Mouse (Mus musculus): ENCODE results near the gene Atxn7l1. TPM values are rescaled to one million over a fixed set of nuclear protein-coding genes. Genes with fewer than 3 reads are reported as not detected.
A peak's percentile ranks its signal among the peaks of the same experiment; 100 is the strongest.
"Not testable (repeated sequence)": the region's sequence is repeated elsewhere in the genome, so short reads cannot be mapped to it uniquely, and the experiment has no call there.

Atxn7l1 gene
- total RNA-seq, 2 experiments from 2014 or later = 13.9 to 15.4 TPM

DNA sequence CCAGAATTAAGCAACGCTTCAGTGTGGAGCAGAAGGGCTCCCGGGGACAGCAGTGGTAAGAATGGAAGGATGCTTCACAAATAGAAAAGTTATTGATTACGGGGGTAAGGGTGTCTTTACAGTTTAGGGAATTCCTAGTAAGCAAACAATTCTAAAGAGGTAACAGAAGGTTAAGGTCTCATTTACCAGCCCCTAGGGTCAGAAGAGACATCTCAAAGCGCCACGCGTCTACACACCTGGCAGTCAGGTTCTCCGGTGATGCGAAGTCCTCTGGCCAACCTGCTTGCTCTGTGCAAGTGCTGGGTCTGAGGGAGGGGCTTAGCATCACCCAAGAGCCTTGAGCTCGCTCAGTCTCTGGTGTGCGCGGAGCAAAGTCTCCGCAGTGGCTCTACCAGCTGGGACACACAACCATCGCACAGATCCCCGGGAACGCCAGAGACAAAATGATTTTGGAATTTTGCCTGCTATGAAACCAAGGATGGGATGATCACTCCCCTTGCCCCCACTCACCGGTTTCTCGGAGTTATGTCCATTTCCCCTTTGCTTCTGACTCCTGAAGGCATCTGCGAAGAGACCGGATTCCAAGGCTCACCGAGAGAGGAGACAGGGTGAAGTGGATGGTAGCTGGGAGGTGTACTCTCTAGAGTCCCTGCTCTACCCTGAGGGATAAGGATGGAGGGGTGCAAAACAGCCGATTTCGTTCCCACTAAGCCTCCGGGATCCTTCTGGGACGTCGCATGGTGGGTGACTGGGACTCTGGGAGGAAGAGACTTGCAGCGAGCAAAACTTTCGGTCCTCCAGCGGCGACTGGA lies 665 bp upstream of the Atxn7l1 start:
- DNase-seq = no peak
- intact Hi-C loops (cut with DNase I; ENCODE audit: low total_unique reads) = loop anchor here (10.0 kb wide), 1 partner anchor 108 kb away; no protein-coding TSS in a partner anchor

- DNase-seq = no peak
- intact Hi-C loops (cut with DNase I; ENCODE audit: low total_unique reads) = loop anchor here (10.0 kb wide), 1 partner anchor 105 kb away; no protein-coding TSS in a partner anchor
Observed at GRCm38 (mm10) chr12:33149544-33150190, 2.2 kb downstream of the Atxn7l1 start.

GRCm38 (mm10) chr12:33153131-33153530 lies 5.6 kb downstream of the Atxn7l1 start:
- intact Hi-C loops (cut with DNase I; ENCODE audit: low total_unique reads) = no loop called here
- no peak for DNase-seq

- no peak for DNase-seq
- intact Hi-C loops (cut with DNase I; ENCODE audit: low total_unique reads) = no loop called here
Observed at GRCm38 (mm10) chr12:33153850-33154249, 6.4 kb downstream of the Atxn7l1 start.

DNA sequence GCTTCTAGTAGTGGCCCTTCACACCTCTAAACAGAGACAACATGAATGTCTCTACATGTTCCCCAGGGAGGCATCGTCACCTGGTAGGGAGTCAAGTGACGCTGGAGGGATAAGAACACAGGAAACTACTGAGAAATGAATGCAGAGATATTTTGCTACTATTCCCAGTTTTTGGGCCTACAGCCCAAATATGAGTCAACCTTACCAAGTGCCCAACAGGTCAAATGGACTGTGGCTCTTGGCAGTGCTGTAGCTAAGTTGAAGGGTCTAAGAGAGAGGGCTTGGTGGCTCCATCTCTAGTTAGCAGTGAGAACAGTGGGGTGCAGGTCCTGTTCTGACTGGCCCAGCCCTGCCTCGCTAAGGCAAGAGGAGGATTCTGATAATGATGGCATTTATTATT lies 7.2 kb downstream of the Atxn7l1 start:
- no peak for DNase-seq
- intact Hi-C loops (cut with DNase I; ENCODE audit: low total_unique reads) = no loop called here

DNA sequence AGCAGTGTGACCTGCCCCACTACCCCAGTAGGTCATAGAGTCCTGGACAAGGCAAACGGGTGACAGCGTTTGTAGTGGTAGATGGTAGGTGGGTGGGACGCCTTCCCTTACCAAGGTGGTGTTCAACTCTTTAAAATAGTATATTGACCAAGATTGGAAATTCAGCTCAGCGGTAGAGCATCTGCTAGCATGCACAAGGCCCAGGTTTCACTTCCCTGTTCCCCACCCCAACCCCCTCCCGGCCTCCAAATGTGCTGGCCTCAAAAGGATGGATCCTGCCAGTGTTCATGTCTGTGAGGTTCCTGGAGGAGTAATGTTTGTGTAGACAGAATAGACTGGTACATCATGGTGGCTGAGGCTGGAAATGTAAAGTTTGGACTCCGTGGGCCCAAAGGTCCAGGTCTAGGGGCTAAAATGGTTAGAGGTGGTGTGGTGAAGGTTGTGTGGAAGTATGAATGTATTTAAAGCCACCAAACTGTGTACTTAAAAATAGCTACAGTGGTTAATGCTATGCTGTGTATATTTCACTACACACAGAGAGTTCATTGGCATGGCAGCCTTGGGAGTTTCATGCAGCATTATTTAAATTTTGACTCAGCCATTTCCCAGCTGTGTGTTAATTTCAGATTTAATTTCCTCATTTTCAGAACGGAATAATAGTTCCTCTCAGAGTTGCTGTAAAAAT lies 9.0 kb downstream of the Atxn7l1 start:
- DNase-seq = no peak
- intact Hi-C loops (cut with DNase I; ENCODE audit: low total_unique reads) = no loop called here

DNA sequence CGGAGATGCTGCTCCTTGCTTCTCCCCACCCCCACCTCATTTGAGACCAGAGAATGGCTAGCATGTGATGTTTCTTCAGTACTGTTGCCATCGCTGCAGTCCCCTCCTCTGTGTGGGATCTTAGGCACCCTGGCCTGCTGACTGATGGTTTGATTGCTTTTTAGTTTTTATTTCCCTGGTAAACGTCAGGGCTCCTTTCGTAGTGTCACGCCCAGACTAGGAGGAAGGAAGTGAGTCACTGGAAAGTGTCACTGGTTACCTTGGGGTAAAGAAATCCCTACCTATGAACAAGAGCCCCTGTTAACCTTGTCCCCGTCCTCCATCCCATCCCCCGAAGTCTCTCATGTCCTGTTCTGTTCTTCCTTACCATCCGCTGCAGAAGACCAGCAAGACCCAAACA lies 10.8 kb downstream of the Atxn7l1 start:
- no peak for DNase-seq
- intact Hi-C loops (cut with DNase I; ENCODE audit: low total_unique reads) = no loop called here

- DNase-seq = no peak
- intact Hi-C loops (cut with DNase I; ENCODE audit: low total_unique reads) = no loop called here
Observed at GRCm38 (mm10) chr12:33160406-33160805, 12.9 kb downstream of the Atxn7l1 start.

- intact Hi-C loops (cut with DNase I; ENCODE audit: low total_unique reads) = no loop called here
- peak; percentile 27 for DNase-seq
Observed at GRCm38 (mm10) chr12:33162541-33162940, 15.0 kb downstream of the Atxn7l1 start.

DNA sequence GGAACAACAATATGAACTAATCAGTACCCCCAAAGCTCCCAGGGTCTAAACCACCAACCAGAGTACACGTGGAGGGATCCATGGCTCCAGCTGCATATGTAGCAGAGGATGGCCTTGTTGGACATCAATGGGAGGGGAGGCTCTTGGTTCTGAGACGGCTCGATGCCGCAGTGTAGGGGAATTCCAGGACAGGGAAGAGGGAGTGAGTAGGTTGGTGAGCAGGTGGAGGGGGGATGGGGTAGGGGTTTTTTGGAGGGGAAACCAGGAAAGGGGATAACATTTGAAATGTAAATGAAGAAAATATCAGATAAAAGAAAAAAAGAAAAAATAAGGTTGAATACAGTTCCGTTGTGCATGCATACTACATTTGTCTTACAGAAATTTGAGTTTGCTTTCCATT lies 16.5 kb downstream of the Atxn7l1 start:
- intact Hi-C loops (cut with DNase I; ENCODE audit: low total_unique reads); DNase-seq: not testable (repeated sequence)

DNA sequence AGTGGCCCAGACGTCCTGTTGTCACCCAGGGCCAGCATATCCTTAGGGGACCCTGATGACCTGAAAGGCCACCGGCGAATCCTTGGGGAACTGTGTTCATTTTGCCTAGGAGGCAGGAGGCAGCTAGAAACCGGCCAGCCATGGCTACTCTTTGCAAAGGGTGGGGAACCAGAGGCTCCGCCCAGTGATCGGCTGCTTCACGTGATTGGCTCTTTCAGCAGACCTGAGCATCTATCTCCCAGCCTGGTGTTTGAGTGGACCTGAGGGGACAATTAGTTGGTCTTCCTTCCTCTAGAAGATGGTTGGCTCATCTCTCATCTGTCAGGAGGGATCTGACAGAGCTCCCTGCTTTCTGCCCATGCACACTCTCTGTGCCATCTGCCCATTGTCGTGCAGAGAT lies 19.2 kb downstream of the Atxn7l1 start:
- intact Hi-C loops (cut with DNase I; ENCODE audit: low total_unique reads) = no loop called here
- DNase-seq = no peak

GRCm38 (mm10) chr12:33167545-33167944 lies 20.1 kb downstream of the Atxn7l1 start:
- intact Hi-C loops (cut with DNase I; ENCODE audit: low total_unique reads) = no loop called here
- DNase-seq = no peak

DNA sequence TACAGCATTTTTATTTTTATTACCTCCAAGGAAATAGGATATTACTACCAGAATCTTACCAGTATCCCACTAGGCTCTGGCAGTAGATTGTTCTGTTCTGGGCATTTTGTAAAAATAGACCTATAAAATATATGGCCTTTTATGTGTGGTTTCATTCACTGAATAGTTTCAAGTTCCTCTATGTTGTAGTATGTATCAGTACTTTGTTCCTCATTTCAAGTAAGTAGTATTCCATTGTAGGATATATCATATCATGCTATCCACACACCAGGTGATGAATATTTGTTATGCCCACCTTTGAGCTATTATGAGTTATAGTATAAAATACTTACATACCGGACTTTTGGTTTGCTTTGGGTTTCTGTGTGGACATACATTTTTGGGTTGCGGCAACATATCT lies 21.0 kb downstream of the Atxn7l1 start:
- DNase-seq = no peak
- intact Hi-C loops (cut with DNase I; ENCODE audit: low total_unique reads) = no loop called here

DNA sequence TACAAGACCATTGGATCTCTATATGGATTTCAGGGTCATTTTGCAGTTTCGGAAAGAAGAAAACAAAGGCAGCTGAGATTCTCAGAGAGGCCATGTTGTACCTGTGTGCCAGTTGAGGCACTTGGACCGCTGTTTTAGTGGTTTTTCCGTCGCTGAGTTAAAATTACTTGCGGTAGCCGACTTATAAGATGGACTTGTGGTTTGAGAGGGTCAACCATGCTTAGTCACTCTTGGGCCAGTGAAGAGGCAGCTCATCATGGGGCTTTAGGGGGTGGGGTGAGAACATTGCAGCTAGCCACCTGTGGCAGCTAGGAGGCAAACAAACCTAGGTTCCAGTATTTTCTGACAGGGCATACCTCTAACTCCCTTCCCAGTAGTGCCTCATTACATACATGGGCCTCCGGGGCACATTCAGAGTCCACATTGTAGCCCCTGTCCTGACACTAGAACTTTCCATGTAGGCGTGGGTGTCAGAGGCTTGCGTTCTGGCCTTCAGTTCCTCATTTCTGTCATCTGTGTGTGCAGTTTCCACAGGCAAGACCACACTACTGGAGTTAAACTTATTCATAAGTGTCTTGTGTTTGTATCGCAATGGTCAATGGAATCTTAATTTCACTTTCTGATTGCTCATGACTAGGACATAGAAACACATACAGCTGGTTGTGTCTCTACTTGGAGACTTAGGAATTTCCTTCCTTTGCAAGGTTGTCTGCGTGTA lies 22.4 kb downstream of the Atxn7l1 start:
- no peak for DNase-seq
- intact Hi-C loops (cut with DNase I; ENCODE audit: low total_unique reads) = no loop called here

GRCm38 (mm10) chr12:33170822-33171221 lies 23.3 kb downstream of the Atxn7l1 start:
- DNase-seq = no peak

GRCm38 (mm10) chr12:33172926-33173325 lies 25.4 kb downstream of the Atxn7l1 start:
- intact Hi-C loops (cut with DNase I; ENCODE audit: low total_unique reads) = no loop called here
- DNase-seq = no peak

More at GRCm38 (mm10) chr12:33170822-33171221, 23.3 kb downstream of the Atxn7l1 start:
- intact Hi-C loops (cut with DNase I; ENCODE audit: low total_unique reads) = no loop called here

DNA sequence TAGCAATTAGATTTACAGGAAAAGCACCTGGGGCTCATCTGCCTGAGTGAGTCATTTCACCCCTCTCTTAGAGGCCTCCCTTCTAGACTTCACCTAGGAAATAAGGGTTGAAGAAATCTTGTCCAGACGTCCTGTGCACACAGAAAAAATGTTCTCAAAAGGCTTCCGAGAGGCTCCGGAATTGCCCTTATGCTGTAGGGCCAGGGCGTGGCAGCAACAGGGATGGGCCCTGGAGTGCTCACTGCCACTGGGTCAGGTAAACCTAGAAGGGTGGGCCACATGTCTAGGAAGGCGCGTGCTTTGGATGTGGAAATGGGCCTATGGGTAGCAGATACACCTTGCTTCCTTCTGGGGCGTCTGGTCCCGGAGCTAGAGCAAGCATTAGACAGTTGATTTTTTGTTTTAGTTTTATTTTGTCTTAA lies 26.2 kb downstream of the Atxn7l1 start:
- DNase-seq = no peak
- intact Hi-C loops (cut with DNase I; ENCODE audit: low total_unique reads) = no loop called here

DNA sequence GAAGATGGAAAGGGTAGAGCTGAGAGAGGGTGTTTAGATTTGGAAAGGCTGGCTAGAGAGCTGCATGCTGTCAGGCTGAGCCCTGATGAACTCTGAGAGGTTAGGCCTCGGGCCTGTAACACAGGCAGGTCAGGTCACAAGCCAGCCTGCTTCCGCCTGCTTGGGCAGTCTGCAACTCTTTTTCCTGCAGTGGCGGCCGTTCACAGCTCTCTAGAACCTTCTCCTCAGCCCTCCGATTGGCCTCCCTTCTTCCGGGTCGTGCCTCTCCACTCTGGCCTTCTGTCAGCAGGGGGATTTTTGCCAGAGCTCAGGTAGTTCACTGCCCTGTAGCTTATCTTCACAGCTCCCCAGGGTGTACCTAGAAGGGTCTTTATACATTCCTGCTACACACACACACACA lies 26.7 kb downstream of the Atxn7l1 start:
- no peak for DNase-seq
- intact Hi-C loops (cut with DNase I; ENCODE audit: low total_unique reads) = no loop called here

- intact Hi-C loops (cut with DNase I; ENCODE audit: low total_unique reads) = no loop called here
- DNase-seq = no peak
Observed at GRCm38 (mm10) chr12:33174675-33175357, 27.3 kb downstream of the Atxn7l1 start.

Measured in gastrocnemius, postnatal 14 days (tissue).